Mouse (Mus musculus): ENCODE results near the gene Wdr92. TPM values are rescaled to one million over a fixed set of nuclear protein-coding genes. Genes with fewer than 3 reads are reported as not detected.

Wdr92 gene
- polyA plus RNA-seq, 1 experiment from 2014 or later = 11.7 TPM

GRCm38 (mm10) chr11:17180753-17181152 is 1.2 kb upstream of the Wdr92 start:
- Histone ChIP-seq H3K4me2 (replicated peaks; ENCODE audit: low read depth) (no peak overlapping the region), H3K27ac (ENCODE audit: low read depth, low read length) (no peak overlapping the region), H3K4me3 (ENCODE audit: low read depth, low read length) (no peak overlapping the region), H3K36me3 (ENCODE audit: control insufficient read depth, insufficient read depth) (peaks cover 4% of the 10 kb centered on the region; the same call in 1 of the 2 replicates), H3K9ac (ENCODE audit: low read depth, low read length) (no peak overlapping the region), H3K9me3 (ENCODE audit: control insufficient read depth) (no peaks in the 10 kb centered on the region), H3K4me1 (replicated peaks; ENCODE audit: control insufficient read depth, insufficient read depth, low read length) (no peaks in the 10 kb centered on the region), H3K27me3 (replicated peaks; ENCODE audit: control insufficient read depth, insufficient read depth, low read length) (no peaks in the 10 kb centered on the region)
- TF ChIP-seq CTCF (IDR thresholded peaks at IDR 0.05; ENCODE audit: low read depth) = no peak
- WGBS = 81% methylated on average over 3 of the region's 3 CpGs
- no peak for ATAC-seq

- Histone ChIP-seq H3K4me1 (replicated peaks; ENCODE audit: control insufficient read depth, insufficient read depth, low read length) (no peaks in the 10 kb centered on the region), H3K9ac (ENCODE audit: low read depth, low read length) (no peak overlapping the region), H3K27me3 (replicated peaks; ENCODE audit: control insufficient read depth, insufficient read depth, low read length) (no peaks in the 10 kb centered on the region), H3K27ac (ENCODE audit: low read depth, low read length) (no peak overlapping the region), H3K4me2 (replicated peaks; ENCODE audit: low read depth) (no peak overlapping the region), H3K9me3 (ENCODE audit: control insufficient read depth) (no peaks in the 10 kb centered on the region), H3K36me3 (ENCODE audit: control insufficient read depth, insufficient read depth) (peaks cover 4% of the 10 kb centered on the region; the same call in 1 of the 2 replicates), H3K4me3 (ENCODE audit: low read depth, low read length) (no peak overlapping the region)
- 92% methylated on average over 2 of the region's 2 CpGs for WGBS
- TF ChIP-seq CTCF (IDR thresholded peaks at IDR 0.05; ENCODE audit: low read depth) = no peak
- ATAC-seq = no peak
These were observed 1.3 kb downstream of the Wdr92 start for GRCm38 (mm10) chr11:17183165-17183564.

DNA sequence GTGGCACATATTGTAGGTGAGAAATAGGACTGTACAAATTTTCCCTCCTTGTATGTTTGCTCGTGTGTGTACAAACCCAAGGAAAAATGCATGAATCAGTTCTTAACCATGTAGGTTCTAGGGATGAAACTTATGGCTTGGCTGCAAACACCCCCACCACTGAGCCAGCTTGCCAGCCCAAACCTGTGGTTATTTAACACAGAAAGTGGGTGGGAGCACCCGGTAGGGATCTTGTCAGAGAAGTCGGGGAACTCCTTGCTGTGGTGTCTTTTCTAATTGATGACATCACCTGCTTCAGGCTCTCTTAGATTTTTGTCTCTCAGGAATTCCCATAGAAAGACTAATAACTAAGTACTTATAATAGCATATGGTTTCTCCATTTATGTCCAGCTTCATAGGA is 5.7 kb downstream of the Wdr92 start:
- H3K9ac ChIP-seq (ENCODE audit: low read depth, low read length) = no peak overlapping the region
- H3K27ac ChIP-seq (ENCODE audit: low read depth, low read length) = no peak overlapping the region
- H3K9me3 ChIP-seq (ENCODE audit: control insufficient read depth) = no peaks in the 10 kb centered on the region
- no peak for ATAC-seq
- peaks cover 4% of the 10 kb centered on the region; the same call in 1 of the 2 replicates for H3K36me3 ChIP-seq (ENCODE audit: control insufficient read depth, insufficient read depth)
- H3K4me2 ChIP-seq (replicated peaks; ENCODE audit: low read depth) = no peak overlapping the region
- no peaks in the 10 kb centered on the region for H3K27me3 ChIP-seq (replicated peaks; ENCODE audit: control insufficient read depth, insufficient read depth, low read length)
- no peak overlapping the region for H3K4me3 ChIP-seq (ENCODE audit: low read depth, low read length)
- WGBS = 85% methylated on average over 3 of the region's 3 CpGs
- no peak for TF ChIP-seq CTCF (IDR thresholded peaks at IDR 0.05; ENCODE audit: low read depth)
- H3K4me1 ChIP-seq (replicated peaks; ENCODE audit: control insufficient read depth, insufficient read depth, low read length) = 0 out of 2 replicates have a peak, but pooled peaks cover 4% of the 10 kb centered on the region

DNA sequence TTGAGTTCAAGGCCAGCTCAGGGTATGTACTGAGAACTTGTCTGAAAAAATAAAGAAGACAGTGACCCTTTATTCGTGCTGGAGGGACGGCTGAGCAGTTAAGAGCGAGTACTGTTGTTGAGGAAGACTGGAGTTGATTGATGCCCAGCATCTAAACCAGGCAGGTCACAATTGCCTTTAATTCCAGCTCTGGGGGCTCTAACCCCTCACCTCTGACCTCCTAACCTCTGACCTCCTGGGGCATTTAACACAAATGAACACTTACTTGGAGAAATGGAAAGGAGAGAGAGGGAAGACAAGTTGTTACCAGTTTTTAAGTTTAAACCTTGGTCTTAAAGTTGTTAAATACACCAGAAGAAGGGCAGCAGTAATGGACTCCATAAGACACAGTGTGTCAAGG is 6.9 kb downstream of the Wdr92 start:
- Histone ChIP-seq H3K27ac (ENCODE audit: low read depth, low read length) (no peak overlapping the region), H3K27me3 (replicated peaks; ENCODE audit: control insufficient read depth, insufficient read depth, low read length) (no peaks in the 10 kb centered on the region), H3K4me2 (replicated peaks; ENCODE audit: low read depth) (no peak overlapping the region), H3K36me3 (ENCODE audit: control insufficient read depth, insufficient read depth) (no peaks in the 10 kb centered on the region), H3K9ac (ENCODE audit: low read depth, low read length) (no peak overlapping the region), H3K4me3 (ENCODE audit: low read depth, low read length) (no peak overlapping the region), H3K9me3 (ENCODE audit: control insufficient read depth) (no peaks in the 10 kb centered on the region), H3K4me1 (replicated peaks; ENCODE audit: control insufficient read depth, insufficient read depth, low read length) (0 out of 2 replicates have a peak, but pooled peaks cover 4% of the 10 kb centered on the region)
- no peak for ATAC-seq
- TF ChIP-seq CTCF (IDR thresholded peaks at IDR 0.05; ENCODE audit: low read depth) = no peak
- 83% methylated on average over 3 of the region's 3 CpGs for WGBS

GRCm38 (mm10) chr11:17192151-17192844 is 10.4 kb downstream of the Wdr92 start:
- Histone ChIP-seq H3K9ac (ENCODE audit: low read depth, low read length) (no peak overlapping the region), H3K27ac (ENCODE audit: low read depth, low read length) (no peak overlapping the region; the same call in 1 of the 2 replicates), H3K36me3 (ENCODE audit: control insufficient read depth, insufficient read depth) (peaks cover 25% of the 10 kb centered on the region), H3K9me3 (ENCODE audit: control insufficient read depth) (no peaks in the 10 kb centered on the region), H3K27me3 (replicated peaks; ENCODE audit: control insufficient read depth, insufficient read depth, low read length) (no peaks in the 10 kb centered on the region), H3K4me3 (ENCODE audit: low read depth, low read length) (no peak overlapping the region), H3K4me1 (replicated peaks; ENCODE audit: control insufficient read depth, insufficient read depth, low read length) (0 out of 2 replicates have a peak, but pooled peaks cover 4% of the 10 kb centered on the region), H3K4me2 (replicated peaks; ENCODE audit: low read depth) (no peak overlapping the region)
- peak; percentile 63 for TF ChIP-seq CTCF (IDR thresholded peaks at IDR 0.05; ENCODE audit: low read depth)
- peak; percentile 77 for ATAC-seq
- 70% methylated on average over 9 of the region's 9 CpGs for WGBS

- H3K36me3 ChIP-seq (ENCODE audit: control insufficient read depth, insufficient read depth) = peaks cover 51% of the 10 kb centered on the region
- H3K9ac ChIP-seq (ENCODE audit: low read depth, low read length) = no peak overlapping the region
These were observed 17.3 kb downstream of the Wdr92 start for GRCm38 (mm10) chr11:17199170-17199569.

More at GRCm38 (mm10) chr11:17199170-17199569, 17.3 kb downstream of the Wdr92 start:
- Histone ChIP-seq H3K27me3 (replicated peaks; ENCODE audit: control insufficient read depth, insufficient read depth, low read length) (no peaks in the 10 kb centered on the region), H3K4me1 (replicated peaks; ENCODE audit: control insufficient read depth, insufficient read depth, low read length) (no peaks in the 10 kb centered on the region), H3K27ac (ENCODE audit: low read depth, low read length) (no peak overlapping the region), H3K4me3 (ENCODE audit: low read depth, low read length) (no peak overlapping the region), H3K9me3 (ENCODE audit: control insufficient read depth) (no peaks in the 10 kb centered on the region), H3K4me2 (replicated peaks; ENCODE audit: low read depth) (no peak overlapping the region)
- WGBS = 85% methylated on average over 5 of the region's 5 CpGs
- TF ChIP-seq CTCF (IDR thresholded peaks at IDR 0.05; ENCODE audit: low read depth) = no peak
- no peak for ATAC-seq

All from intestine, postnatal 0 days (tissue).